Mouse (Mus musculus) layer of hippocampus, adult 18-20 months (tissue): ENCODE measurements around the gene Tulp3. TPM values are rescaled to one million over a fixed set of nuclear protein-coding genes. Genes with fewer than 3 reads are reported as not detected.
"Not testable (repeated sequence)": the region's sequence is repeated elsewhere in the genome, so short reads cannot be mapped to it uniquely, and the experiment has no call there.

Source experiments
- DNase-seq, 2 experiments: peaks; one replicate each; pipeline ENCODE4 v3.0.0; 2022; ENCODE audit warnings: low spot score in 2 of 2
- total RNA-seq, 2 experiments: library from RNA; stranded (reverse); gene quantifications; 2 replicates each; pipeline ENCODE4 v1.2.3; 2021

Tulp3 gene
- total RNA-seq, 2 experiments from 2014 or later = 19.2 to 21.4 TPM

GRCm38 (mm10) chr6:128361901-128362300 is 6.2 kb upstream of the Tulp3 start:
- DNase-seq = no peak

- DNase-seq = peak; percentile 51 to 88
Measured at GRCm38 (mm10) chr6:128358999-128359398, 3.3 kb upstream of the Tulp3 start.

GRCm38 (mm10) chr6:128355201-128355681 is 410 bp downstream of the Tulp3 start:
- DNase-seq = peak; percentile 42 to 68

GRCm38 (mm10) chr6:128354140-128354539 is 1.5 kb downstream of the Tulp3 start:
- no peak for DNase-seq

- peak in 1 of 2 experiments; percentile 48 for DNase-seq
Measured at GRCm38 (mm10) chr6:128349711-128350110, 5.9 kb downstream of the Tulp3 start.

GRCm38 (mm10) chr6:128346782-128347181 is 8.9 kb downstream of the Tulp3 start:
- DNase-seq = peak in 1 of 2 experiments; percentile 58

- no peak for DNase-seq
Measured at GRCm38 (mm10) chr6:128345623-128346022, 10.0 kb downstream of the Tulp3 start.

GRCm38 (mm10) chr6:128341956-128342723 is 13.5 kb downstream of the Tulp3 start:
- no peak for DNase-seq

GRCm38 (mm10) chr6:128338876-128339275 is 16.8 kb downstream of the Tulp3 start:
- DNase-seq = no peak

- DNase-seq = no peak
Measured at GRCm38 (mm10) chr6:128337467-128337866, 18.2 kb downstream of the Tulp3 start.

- DNase-seq = peak; percentile 49 to 82
Measured at GRCm38 (mm10) chr6:128334397-128335124, 21.1 kb downstream of the Tulp3 start.

GRCm38 (mm10) chr6:128318317-128318716 is 37.3 kb downstream of the Tulp3 start:
- DNase-seq = peak; percentile 30 to 88

- DNase-seq = no peak
Measured at GRCm38 (mm10) chr6:128315597-128315996, 40.1 kb downstream of the Tulp3 start.

GRCm38 (mm10) chr6:128314796-128315195 is 40.9 kb downstream of the Tulp3 start:
- no peak for DNase-seq

- peak in 1 of 2 experiments; percentile 55 for DNase-seq
Measured at GRCm38 (mm10) chr6:128308311-128308710, 47.3 kb downstream of the Tulp3 start.

- no peak for DNase-seq
Measured at GRCm38 (mm10) chr6:128304801-128305200, 50.9 kb downstream of the Tulp3 start.

GRCm38 (mm10) chr6:128302640-128303039 is 53.0 kb downstream of the Tulp3 start:
- not testable (repeated sequence) for DNase-seq

GRCm38 (mm10) chr6:128301891-128302290 is 53.8 kb downstream of the Tulp3 start:
- DNase-seq = no peak

GRCm38 (mm10) chr6:128301458-128301857 is 54.2 kb downstream of the Tulp3 start:
- DNase-seq = no peak

- no peak for DNase-seq
Measured at GRCm38 (mm10) chr6:128300134-128301001, 55.3 kb downstream of the Tulp3 start, which contains the start of gene Tead4. Gene Tead4, minus strand, starts transcription at chr6:128300823.
